Mouse (Mus musculus) adrenal gland, postnatal 4 days (tissue): ENCODE measurements around the gene Slc35g2. TPM values are rescaled to one million over a fixed set of nuclear protein-coding genes. Genes with fewer than 3 reads are reported as not detected.

ENCODE experiments used
- DNase-seq, 2 experiments: peaks; one replicate each; pipeline ENCODE4 v3.0.0; 2021 to 2022; ENCODE audit warnings: low spot score in 2 of 2, mixed read lengths in 2 of 2
- total RNA-seq, 2 experiments: library from RNA; stranded (reverse); gene quantifications; 2 replicates each; pipeline ENCODE4 v1.2.3; 2021

The Slc35g2 gene
- total RNA-seq, 2 experiments from 2014 or later: 8.7 to 9.5 TPM

- no peak for DNase-seq
Measured at GRCm38 (mm10) chr9:100560251-100560890, 10.5 kb downstream of the Slc35g2 start.

DNA sequence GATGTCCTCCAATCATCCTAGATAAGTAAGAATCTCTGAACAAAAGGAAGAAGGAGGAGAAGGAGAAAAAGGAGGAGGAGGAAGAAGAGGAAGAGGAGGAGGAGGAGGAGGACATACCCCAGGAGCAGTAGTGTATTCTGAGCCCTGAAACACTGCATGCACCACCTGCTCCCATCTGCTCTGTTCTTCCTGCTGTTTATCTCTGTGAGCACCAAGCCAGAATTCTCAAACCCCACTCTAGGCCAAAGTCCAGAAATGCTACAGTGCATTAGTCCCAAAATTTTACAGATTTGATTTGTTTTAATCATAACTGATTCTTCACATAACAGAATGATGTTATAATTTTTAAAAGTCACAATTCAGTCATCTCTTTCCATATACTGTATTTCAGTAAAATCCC, 11.9 kb downstream of the Slc35g2 start:
- DNase-seq: no peak

GRCm38 (mm10) chr9:100558023-100558573, 12.8 kb downstream of the Slc35g2 start:
- no peak for DNase-seq

GRCm38 (mm10) chr9:100555686-100556085, 15.2 kb downstream of the Slc35g2 start:
- DNase-seq: no peak

GRCm38 (mm10) chr9:100548313-100548712, 22.6 kb downstream of the Slc35g2 start:
- DNase-seq: no peak

GRCm38 (mm10) chr9:100546594-100546910, 24.3 kb downstream of the Slc35g2 start:
- no peak for DNase-seq

- peak; percentile 96 to 97 for DNase-seq
Measured at GRCm38 (mm10) chr9:100545715-100546593, 24.9 kb downstream of the Slc35g2 start, which contains the start of gene Nck1. TSS of gene Nck1 (minus strand) at chr9:100546134.

- no peak for DNase-seq
Measured at GRCm38 (mm10) chr9:100544948-100545714, 25.8 kb downstream of the Slc35g2 start.

- DNase-seq: no peak
Measured at GRCm38 (mm10) chr9:100535618-100536262, 35.1 kb downstream of the Slc35g2 start.

GRCm38 (mm10) chr9:100534686-100535085, 36.2 kb downstream of the Slc35g2 start:
- no peak for DNase-seq

- no peak for DNase-seq
Measured at GRCm38 (mm10) chr9:100532847-100533505, 37.9 kb downstream of the Slc35g2 start.

DNA sequence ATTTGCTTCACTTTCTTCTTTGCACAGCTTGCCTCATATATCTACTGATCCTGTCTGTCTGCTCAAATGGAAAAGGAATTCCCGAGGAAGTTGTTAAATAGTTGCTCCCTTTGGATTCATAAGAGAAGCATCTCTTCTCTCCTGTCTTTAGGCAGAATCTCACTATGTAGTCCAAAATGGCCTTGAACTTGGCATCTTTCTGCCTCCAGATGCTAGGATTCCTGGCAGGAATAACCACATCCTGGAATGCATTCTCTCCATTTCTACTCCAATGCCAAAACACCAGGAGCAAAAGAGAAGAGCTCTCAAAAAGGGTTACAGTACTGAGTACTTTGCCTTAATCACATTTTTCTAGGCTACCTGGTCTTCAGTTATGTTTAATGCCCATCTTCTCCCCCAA, 39.6 kb downstream of the Slc35g2 start:
- DNase-seq: no peak

- no peak for DNase-seq
Measured at GRCm38 (mm10) chr9:100525225-100525624, 45.7 kb downstream of the Slc35g2 start.

GRCm38 (mm10) chr9:100522029-100522428, 48.9 kb downstream of the Slc35g2 start:
- DNase-seq: no peak

GRCm38 (mm10) chr9:100520586-100520985, 50.3 kb downstream of the Slc35g2 start:
- peak in 1 of 2 experiments; percentile 7 for DNase-seq

DNA sequence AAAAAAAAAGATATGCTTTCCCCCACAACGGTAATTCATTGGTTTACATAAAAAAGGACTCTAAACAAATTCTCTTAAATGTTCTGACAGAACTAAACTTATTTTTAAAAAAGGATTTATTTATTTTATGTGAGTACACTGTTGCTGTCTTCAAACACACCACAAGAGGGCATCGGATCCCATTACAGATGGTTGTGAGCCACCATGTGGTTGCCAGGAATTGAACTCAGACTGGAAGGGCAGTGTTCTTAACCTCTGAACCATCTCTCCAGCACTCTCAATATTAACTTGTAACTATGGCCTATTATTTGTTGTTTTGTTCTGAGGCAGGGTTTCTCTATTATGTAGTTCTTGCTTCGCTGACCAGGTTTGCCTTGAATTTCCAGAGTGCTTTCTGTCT, 50.9 kb downstream of the Slc35g2 start:
- no peak for DNase-seq

- no peak for DNase-seq
Measured at GRCm38 (mm10) chr9:100507581-100507980, 63.3 kb downstream of the Slc35g2 start.

DNA sequence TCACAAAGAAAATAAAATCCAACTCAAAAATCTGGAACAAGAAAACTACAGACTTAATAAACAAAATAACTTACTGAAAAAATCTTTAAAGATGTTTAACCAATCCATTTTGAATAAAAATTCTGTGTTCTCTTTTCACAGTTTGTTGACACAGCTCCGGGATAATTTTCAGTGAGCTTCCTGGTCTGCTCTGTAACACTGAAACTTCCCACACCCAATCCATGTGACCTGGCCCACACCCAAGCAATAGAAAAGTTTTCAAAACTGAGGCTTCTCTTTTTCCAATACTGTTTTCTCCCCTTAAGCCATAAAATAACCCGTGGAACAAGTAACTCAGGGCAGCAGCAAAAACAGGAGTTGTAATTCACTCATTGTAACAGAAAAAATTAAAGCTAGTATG, 64.2 kb downstream of the Slc35g2 start:
- DNase-seq: no peak

GRCm38 (mm10) chr9:100505498-100505897, 65.4 kb downstream of the Slc35g2 start:
- no peak for DNase-seq
